29 mouse cellular contexts compared by ENCODE assay signal in the genomic region with DNA sequence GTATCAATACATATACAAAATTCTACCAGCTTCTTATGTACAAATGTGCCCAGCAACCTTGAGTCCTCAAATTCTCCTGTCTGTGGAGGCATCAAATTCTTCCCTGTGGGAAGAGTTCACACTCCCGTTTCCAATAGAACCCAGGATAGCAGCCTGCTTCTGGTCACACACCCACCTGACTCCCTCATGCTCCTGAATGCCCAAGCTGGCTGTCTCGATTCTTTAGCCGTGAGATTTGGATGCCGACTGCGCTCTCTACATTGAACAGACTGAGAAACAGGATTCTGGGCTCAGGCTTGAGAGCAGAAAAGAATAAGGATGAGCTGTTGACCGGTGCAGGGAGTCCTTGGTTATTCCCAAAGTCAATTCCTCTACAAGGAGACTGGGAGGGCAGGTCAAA. TPM values are rescaled to one million over a fixed set of nuclear protein-coding genes. Genes with fewer than 3 reads are reported as not detected.
"Had no signal": no experiment of that assay in that cellular context is flagged by ENCODE, and none has a peak within 500 bp of the region (broad histone marks: within the 10 kb centered on the region; RNA-seq: fewer than 3 reads in every experiment).

No protein-coding gene starts in this region.

- ATAC-seq: hindbrain, embryonic 16.5 days; inflammation-experienced regulatory T-cells, adult 6 months; intestine, embryonic 15.5 days; intestine, postnatal 0 days; liver, embryonic 12.5 days had no signal

- H3K27ac ChIP-seq: gastrocnemius, adult 2 months; heart, adult 2 months; hindbrain, embryonic 14.5 days; intestine, embryonic 15.5 days; limb, embryonic 13.5 days; limb, embryonic 15.5 days; liver, embryonic 12.5 days; liver, embryonic 14.5 days had no signal

- H3K9me3 ChIP-seq: heart, embryonic 12.5 days; intestine, embryonic 15.5 days; limb, embryonic 13.5 days; limb, embryonic 15.5 days; liver, embryonic 12.5 days had no signal

- H3K4me2 ChIP-seq: heart, embryonic 12.5 days; hindbrain, embryonic 14.5 days; intestine, embryonic 15.5 days; limb, embryonic 13.5 days; limb, embryonic 15.5 days; liver, embryonic 12.5 days had no signal

- H3K9ac ChIP-seq: heart, embryonic 12.5 days; hindbrain, embryonic 14.5 days; intestine, embryonic 15.5 days; limb, embryonic 13.5 days; limb, embryonic 15.5 days; liver, embryonic 12.5 days; liver, embryonic 14.5 days had no signal

- H3K4me3 ChIP-seq: gastrocnemius, adult 2 months; heart, adult 2 months; heart, embryonic 12.5 days; intestine, embryonic 15.5 days; limb, embryonic 13.5 days; limb, embryonic 15.5 days; liver, embryonic 12.5 days had no signal

- DNase-seq: gastrocnemius, adult 2 months; gastrocnemius, postnatal 10 days; gastrocnemius, postnatal 25 days; heart, adult 2 months; heart, postnatal 10 days; heart, postnatal 4 days; kidney, adult 18-20 months; kidney, adult 8-10 months; kidney, postnatal 10 days; kidney, postnatal 36 days; layer of hippocampus, adult 9-11 months; layer of hippocampus, postnatal 36 days; left cerebral cortex, postnatal 4 days had no signal

- H3K36me3 ChIP-seq: heart, embryonic 12.5 days; intestine, embryonic 15.5 days; limb, embryonic 13.5 days; limb, embryonic 15.5 days; liver, embryonic 12.5 days had no signal

- H3K4me1 ChIP-seq: heart, embryonic 12.5 days; intestine, embryonic 15.5 days; limb, embryonic 13.5 days; limb, embryonic 15.5 days; liver, embryonic 12.5 days had no signal

- H3K27me3 ChIP-seq: intestine, embryonic 15.5 days; limb, embryonic 13.5 days; limb, embryonic 15.5 days; liver, embryonic 12.5 days had no signal

RNA-seq across cellular contexts. Expression of a gene that starts 48.3 kb away (rescaled TPM):
- total RNA-seq: granulocyte monocyte progenitor cell, adult 5-6 weeks; layer of hippocampus, adult 18-20 months; layer of hippocampus, adult 8-10 months; layer of hippocampus, postnatal 14 days; layer of hippocampus, postnatal 36 days; left cerebral cortex, postnatal 10 days; left cerebral cortex, postnatal 4 days had no signal
- polyA plus RNA-seq: hindbrain, embryonic 14.5 days; hindbrain, embryonic 16.5 days; inflammation-experienced regulatory T-cells, adult 6 months; limb, embryonic 11.5 days; liver, embryonic 12.5 days; liver, embryonic 14.5 days had no signal
